Mouse (Mus musculus): ENCODE measurements around the gene Kbtbd6.

Kbtbd6 gene

GRCm38 (mm10) chr14:79481339-79482151, 29.9 kb downstream of the Kbtbd6 start, which contains the start of gene Wbp4:
TSS of gene Wbp4 (minus strand) at chr14:79481520.
- DNase-seq (ENCODE audit: low spot score): peak; percentile 89

GRCm38 (mm10) chr14:79482251-79482661, 30.6 kb downstream of the Kbtbd6 start:
- peak; percentile 19 for DNase-seq (ENCODE audit: low spot score)

- DNase-seq (ENCODE audit: low spot score): peak; percentile 9
Observed at GRCm38 (mm10) chr14:79482747-79483355, 31.2 kb downstream of the Kbtbd6 start.

GRCm38 (mm10) chr14:79483611-79484120, 32.0 kb downstream of the Kbtbd6 start:
- peak; percentile 10 for DNase-seq (ENCODE audit: low spot score)

GRCm38 (mm10) chr14:79486617-79486992, 35.0 kb downstream of the Kbtbd6 start:
- no peak for DNase-seq (ENCODE audit: low spot score)

- peak; percentile 34 for DNase-seq (ENCODE audit: low spot score)
Observed at GRCm38 (mm10) chr14:79486993-79487731, 35.5 kb downstream of the Kbtbd6 start.

GRCm38 (mm10) chr14:79488531-79488930, 36.9 kb downstream of the Kbtbd6 start:
- no peak for DNase-seq (ENCODE audit: low spot score)

- no peak for DNase-seq (ENCODE audit: low spot score)
Observed at GRCm38 (mm10) chr14:79489150-79489549, 37.5 kb downstream of the Kbtbd6 start.

- no peak for DNase-seq (ENCODE audit: low spot score)
Observed at GRCm38 (mm10) chr14:79490246-79490645, 38.6 kb downstream of the Kbtbd6 start.

GRCm38 (mm10) chr14:79494349-79494748, 42.7 kb downstream of the Kbtbd6 start:
- no peak for DNase-seq (ENCODE audit: low spot score)

- peak; percentile 38 for DNase-seq (ENCODE audit: low spot score)
Observed at GRCm38 (mm10) chr14:79499326-79499725, 47.7 kb downstream of the Kbtbd6 start.

GRCm38 (mm10) chr14:79500756-79501155, 49.1 kb downstream of the Kbtbd6 start:
- DNase-seq (ENCODE audit: low spot score): no peak

GRCm38 (mm10) chr14:79503371-79504075, 51.9 kb downstream of the Kbtbd6 start:
- peak; percentile 62 for DNase-seq (ENCODE audit: low spot score)

Measured in T-cell, adult 2 months (primary cell).